Mouse (Mus musculus) MEL (cell line): Measurements from ENCODE around the gene Tssk2. TPM values are rescaled to one million over a fixed set of nuclear protein-coding genes. Genes with fewer than 3 reads are reported as not detected.

Experiments used
- DNase-seq: peaks from one replicate; pipeline ENCODE4 v3.0.0; 2011; ENCODE audit warnings: low read depth, low spot score
- H3K27ac ChIP-seq: 2 replicates; pipeline ENCODE4 v1.5.1; 2012; ENCODE audit warnings: low read depth, mild to moderate bottlenecking, control low read depth, low read length, moderate library complexity; ENCODE audit not compliant: control insufficient read depth
- H3K27me3 ChIP-seq, 2 experiments: fragments of 150-350 bp in 1 of 2; sonication (generic) in 1 of 2; 2 replicates each; pipeline ENCODE4 v1.6.1; 2012; ENCODE audit warnings: low read length in 2 of 2, mild to moderate bottlenecking in 2 of 2, improper control_type of control experiment in 1 of 2, moderate library complexity in 1 of 2; ENCODE audit not compliant: insufficient read depth in 2 of 2, control insufficient read depth in 1 of 2
- H3K36me3 ChIP-seq, 2 experiments: 2 replicates each; pipeline ENCODE4 v1.6.1; 2012 to 2014; ENCODE audit warnings: low read length in 2 of 2, improper control_type of control experiment in 1 of 2, inconsistent platforms in 1 of 2, mild to moderate bottlenecking in 1 of 2; ENCODE audit not compliant: insufficient read depth in 2 of 2, control insufficient read depth in 1 of 2
- H3K4me1 ChIP-seq, 2 experiments: fragments of 150-350 bp in 1 of 2; sonication (generic) in 1 of 2; 2 replicates each; pipeline ENCODE4 v1.6.1; 2012; ENCODE audit warnings: low read length in 2 of 2, improper control_type of control experiment in 1 of 2, mild to moderate bottlenecking in 1 of 2; ENCODE audit not compliant: insufficient read depth in 2 of 2, control insufficient read depth in 1 of 2
- H3K4me3 ChIP-seq, 2 experiments: fragments of 150-350 bp in 1 of 2; sonication (generic) in 1 of 2; 2 replicates each; pipeline ENCODE4 v1.5.1; 2012; ENCODE audit warnings: low read depth in 2 of 2, low read length in 2 of 2, mild to moderate bottlenecking in 2 of 2, moderate library complexity in 2 of 2, control low read depth in 1 of 2, improper control_type of control experiment in 1 of 2; ENCODE audit not compliant: control insufficient read depth in 1 of 2, insufficient read depth in 1 of 2
- H3K79me2 ChIP-seq: 2 replicates; pipeline ENCODE4 v1.6.1; 2012; ENCODE audit warnings: mild to moderate bottlenecking, low read length, moderate library complexity; ENCODE audit not compliant: control insufficient read depth, poor library complexity, insufficient read depth
- H3K9ac ChIP-seq: 2 replicates; pipeline ENCODE4 v1.6.1; 2012; ENCODE audit warnings: low read depth, mild to moderate bottlenecking, control low read depth, low read length, moderate library complexity; ENCODE audit not compliant: control insufficient read depth, poor library complexity, severe bottlenecking
- H3K9me3 ChIP-seq: fragments of 150-350 bp; sonication (generic); replicated peaks from 2 replicates; pipeline ENCODE4 v1.6.1; 2012; ENCODE audit warnings: mild to moderate bottlenecking, low read length, improper control_type of control experiment, moderate library complexity; ENCODE audit not compliant: insufficient read depth
- BHLHE40 ChIP-seq: IDR thresholded peaks from 2 replicates; pipeline ENCODE4 v1.6.1; 2012; ENCODE audit warnings: low read depth, mild to moderate bottlenecking, inconsistent platforms, low read length, improper control_type of control experiment, borderline replicate concordance
- CHD1 ChIP-seq: IDR thresholded peaks from 2 replicates; pipeline ENCODE4 v1.6.1; 2012; ENCODE audit warnings: low read depth, mild to moderate bottlenecking, inconsistent platforms, low read length, improper control_type of control experiment
- CHD2 ChIP-seq: IDR thresholded peaks from 2 replicates; pipeline ENCODE4 v1.6.1; 2011; ENCODE audit warnings: low read length, improper control_type of control experiment
- CTCF ChIP-seq, 3 experiments: IDR thresholded peaks in 2 of 3; conservative IDR thresholded peaks in 1 of 3; 2 replicates each; pipeline ENCODE4 v1.5.1; 2011 to 2012; ENCODE audit warnings: low read length in 3 of 3, low read depth in 2 of 3, mild to moderate bottlenecking in 2 of 3, improper control_type of control experiment in 1 of 3, inconsistent platforms in 1 of 3, mixed read lengths in 1 of 3, moderate library complexity in 1 of 3; ENCODE audit not compliant: control insufficient read depth in 1 of 3, insufficient read depth in 1 of 3, poor library complexity in 1 of 3, severe bottlenecking in 1 of 3
- ELF1 ChIP-seq: IDR thresholded peaks from 2 replicates; pipeline ENCODE4 v1.6.1; 2014; ENCODE audit warnings: low read depth, mild to moderate bottlenecking, inconsistent platforms, low read length, improper control_type of control experiment, moderate library complexity
- EP300 ChIP-seq, 2 experiments: IDR thresholded peaks; 2 replicates each; pipeline ENCODE4 v1.6.1; 2011; ENCODE audit warnings: improper control_type of control experiment in 2 of 2, low read length in 2 of 2, low read depth in 1 of 2, mild to moderate bottlenecking in 1 of 2
- ETS1 ChIP-seq: IDR thresholded peaks from 2 replicates; pipeline ENCODE4 v1.6.1; 2012; ENCODE audit warnings: low read depth, mild to moderate bottlenecking, inconsistent platforms, low read length, improper control_type of control experiment, moderate library complexity
- GABPA ChIP-seq: IDR thresholded peaks from 2 replicates; pipeline ENCODE4 v1.6.1; 2012; ENCODE audit warnings: low read depth, mild to moderate bottlenecking, inconsistent platforms, low read length, improper control_type of control experiment, moderate library complexity
- GATA1 ChIP-seq: IDR thresholded peaks from 2 replicates; pipeline ENCODE4 v1.6.1; 2011; ENCODE audit warnings: low read depth, low read length, improper control_type of control experiment
- HCFC1 ChIP-seq: IDR thresholded peaks from 2 replicates; pipeline ENCODE4 v1.6.1; 2012; ENCODE audit warnings: low read depth, mild to moderate bottlenecking, inconsistent platforms, low read length, improper control_type of control experiment, moderate library complexity
- JUND ChIP-seq: IDR thresholded peaks from 2 replicates; pipeline ENCODE4 v1.6.1; 2011; ENCODE audit warnings: low read depth, mild to moderate bottlenecking, improper control_type of control experiment, low read length
- KAT2A ChIP-seq: conservative IDR thresholded peaks from 2 replicates; pipeline ENCODE4 v1.6.1; 2012; ENCODE audit warnings: low read depth, low read length, improper control_type of control experiment, inconsistent platforms
- MAFK ChIP-seq: IDR thresholded peaks from 2 replicates; pipeline ENCODE4 v1.6.1; 2011; ENCODE audit warnings: low read depth, mild to moderate bottlenecking, low read length, improper control_type of control experiment, borderline replicate concordance
- MAX ChIP-seq: IDR thresholded peaks from 2 replicates; pipeline ENCODE4 v1.6.1; 2011; ENCODE audit warnings: low read length, improper control_type of control experiment
- MAZ ChIP-seq: IDR thresholded peaks from 2 replicates; pipeline ENCODE4 v1.6.1; 2012; ENCODE audit warnings: low read depth, mild to moderate bottlenecking, inconsistent platforms, low read length, improper control_type of control experiment
- MEF2A ChIP-seq: IDR thresholded peaks from 2 replicates; pipeline ENCODE4 v1.6.1; 2014; ENCODE audit warnings: low read depth, mild to moderate bottlenecking, inconsistent platforms, low read length, improper control_type of control experiment; ENCODE audit not compliant: poor library complexity, insufficient replicate concordance, severe bottlenecking; ENCODE audit errors: extremely low read depth
- MXI1 ChIP-seq: IDR thresholded peaks from 2 replicates; pipeline ENCODE4 v1.6.1; 2011; ENCODE audit warnings: mild to moderate bottlenecking, low read depth, low read length, improper control_type of control experiment
- MYB ChIP-seq: IDR thresholded peaks from 2 replicates; pipeline ENCODE4 v1.6.1; 2011; ENCODE audit warnings: mild to moderate bottlenecking, low read depth, low read length, improper control_type of control experiment
- MYC ChIP-seq: IDR thresholded peaks from 2 replicates; pipeline ENCODE4 v1.6.1; 2011; ENCODE audit warnings: low read depth, mild to moderate bottlenecking, low read length, improper control_type of control experiment, moderate library complexity
- NELFE ChIP-seq: IDR thresholded peaks from 2 replicates; pipeline ENCODE4 v1.6.1; 2011; ENCODE audit warnings: low read depth, low read length, improper control_type of control experiment
- NRF1 ChIP-seq: IDR thresholded peaks from 2 replicates; pipeline ENCODE4 v1.6.1; 2014; ENCODE audit warnings: low read depth, mild to moderate bottlenecking, inconsistent platforms, low read length, improper control_type of control experiment, moderate library complexity; ENCODE audit not compliant: poor library complexity, insufficient read depth, severe bottlenecking
- POLR2A ChIP-seq, 2 experiments: IDR thresholded peaks; 2 replicates each; pipeline ENCODE4 v1.6.1; 2011 to 2012; ENCODE audit warnings: low read length in 2 of 2, mild to moderate bottlenecking in 2 of 2, control low read depth in 1 of 2, improper control_type of control experiment in 1 of 2, low read depth in 1 of 2, moderate library complexity in 1 of 2; ENCODE audit not compliant: control insufficient read depth in 1 of 2, insufficient read depth in 1 of 2, poor library complexity in 1 of 2
- POLR2AphosphoS2 ChIP-seq: IDR thresholded peaks from 2 replicates; pipeline ENCODE4 v1.6.1; 2011; ENCODE audit warnings: low read length, improper control_type of control experiment
- POLR2AphosphoS5 ChIP-seq: IDR thresholded peaks from 2 replicates; pipeline ENCODE4 v1.6.1; 2012; ENCODE audit warnings: low read depth, borderline replicate concordance, mild to moderate bottlenecking, inconsistent platforms, low read length, moderate library complexity, mixed read lengths
- RAD21 ChIP-seq: IDR thresholded peaks from 2 replicates; pipeline ENCODE4 v1.6.1; 2011; ENCODE audit warnings: mild to moderate bottlenecking, low read depth, low read length, improper control_type of control experiment
- RCOR1 ChIP-seq: IDR thresholded peaks from 2 replicates; pipeline ENCODE4 v1.6.1; 2012; ENCODE audit warnings: low read depth, mild to moderate bottlenecking, inconsistent platforms, low read length, improper control_type of control experiment
- SIN3A ChIP-seq: IDR thresholded peaks from 2 replicates; pipeline ENCODE4 v1.6.1; 2012; ENCODE audit warnings: low read length, improper control_type of control experiment, inconsistent platforms
- SMC3 ChIP-seq: IDR thresholded peaks from 2 replicates; pipeline ENCODE4 v1.6.1; 2011; ENCODE audit warnings: low read depth, low read length, improper control_type of control experiment
- TAL1 ChIP-seq: IDR thresholded peaks from 2 replicates; pipeline ENCODE4 v1.6.1; 2012; ENCODE audit warnings: mild to moderate bottlenecking, inconsistent platforms, low read length, moderate library complexity, mixed read lengths
- TBP ChIP-seq: IDR thresholded peaks from 2 replicates; pipeline ENCODE4 v1.8.0; 2011; ENCODE audit warnings: low read depth, low read length, improper control_type of control experiment
- UBTF ChIP-seq: IDR thresholded peaks from 2 replicates; pipeline ENCODE4 v1.6.1; 2012; ENCODE audit warnings: low read depth, mild to moderate bottlenecking, inconsistent platforms, low read length, improper control_type of control experiment, moderate library complexity, borderline replicate concordance; ENCODE audit not compliant: insufficient read depth
- USF1 ChIP-seq: IDR thresholded peaks from 2 replicates; pipeline ENCODE4 v1.6.1; 2014; ENCODE audit warnings: low read depth, mild to moderate bottlenecking, inconsistent platforms, low read length, improper control_type of control experiment, moderate library complexity
- USF2 ChIP-seq, 2 experiments: IDR thresholded peaks; 2 replicates each; pipeline ENCODE4 v1.6.1; 2011 to 2012; ENCODE audit warnings: improper control_type of control experiment in 2 of 2, low read length in 2 of 2, borderline replicate concordance in 1 of 2, inconsistent platforms in 1 of 2, low read depth in 1 of 2, mild to moderate bottlenecking in 1 of 2; ENCODE audit not compliant: insufficient read depth in 1 of 2
- ZC3H11A ChIP-seq: IDR thresholded peaks from 2 replicates; pipeline ENCODE4 v1.6.1; 2012; ENCODE audit warnings: low read depth, mild to moderate bottlenecking, inconsistent platforms, low read length, improper control_type of control experiment
- ZKSCAN1 ChIP-seq: IDR thresholded peaks from 2 replicates; pipeline ENCODE4 v1.6.1; 2012; ENCODE audit warnings: low read depth, mild to moderate bottlenecking, inconsistent platforms, low read length, improper control_type of control experiment, moderate library complexity
- ZMIZ1 ChIP-seq: IDR thresholded peaks from 2 replicates; pipeline ENCODE4 v1.6.1; 2012; ENCODE audit warnings: low read depth, mild to moderate bottlenecking, inconsistent platforms, low read length, improper control_type of control experiment, moderate library complexity
- ZNF384 ChIP-seq: IDR thresholded peaks from 2 replicates; pipeline ENCODE4 v1.6.1; 2012; ENCODE audit warnings: low read depth, mild to moderate bottlenecking, inconsistent platforms, low read length, improper control_type of control experiment
- polyA plus RNA-seq, 2 experiments: library from polyadenylated mRNA; stranded (reverse) in 1 of 2; unstranded in 1 of 2; fragments of >175 nt in 1 of 2; fragments of >200 nt in 1 of 2; gene quantifications; 2 replicates each; pipeline versions ENCODE4 v1.2.1 to v1.2.4; 2012; ENCODE audit warnings: low replicate concordance in 2 of 2, low read depth in 1 of 2; ENCODE audit not compliant: insufficient read length in 2 of 2, insufficient read depth in 1 of 2, missing spikeins in 1 of 2
- total RNA-seq: library from RNA; depleted of rRNA; stranded (reverse); fragments of 300-350 nt; gene quantifications from 2 replicates; pipeline ENCODE4 v1.2.3, GENCODE M21; 2012

Tssk2 gene
- total and polyA plus RNA-seq, 3 experiments: 0.24 TPM; not detected in 2

GRCm38 (mm10) chr16:17939255-17939751, 40.9 kb downstream of the Tssk2 start:
- H3K4me1 ChIP-seq: peaks cover 16 to 23% of the 10 kb centered on the region in 2 experiments
- no peaks in the 10 kb centered on the region for H3K79me2 ChIP-seq
- peak overlapping the region; percentile 87 for H3K27ac ChIP-seq
- peaks cover 0 to 16% of the 10 kb centered on the region in 2 experiments; a peak in 2 of 4 replicates for H3K36me3 ChIP-seq
- H3K4me3 ChIP-seq: peak overlapping the region; percentile 37 to 43
- peak; percentile 93 for DNase-seq
- H3K27me3 ChIP-seq: no peaks in the 10 kb centered on the region
- no peaks in the 10 kb centered on the region for H3K9me3 ChIP-seq
- H3K9ac ChIP-seq: peak overlapping the region; percentile 61
- TF ChIP-seq ZNF384 (peak; percentile 26; the same call in 1 of the 2 replicates), USF2 (IDR thresholded peaks at IDR 0.05; ENCODE audit: borderline replicate concordance in 1 of 2, insufficient read depth in 1 of 2, low read depth in 1 of 2, low read length in 2 of 2) (no peak), ETS1 (peak; percentile 66; the same call in 1 of the 2 replicates), TAL1 (no peak), HCFC1 (peak; percentile 42; the same call in 1 of the 2 replicates), RAD21 (no peak), POLR2A (IDR thresholded peaks at IDR 0.05; ENCODE audit: control insufficient read depth in 1 of 2, insufficient read depth in 1 of 2, low read depth in 1 of 2, low read length in 2 of 2, poor library complexity in 1 of 2) (peak; percentile 39 to 84; a peak in 2 of 4 replicates), JUND (no peak), CHD2 (no peak), MAZ (peak; percentile 78; the same call in 1 of the 2 replicates), POLR2AphosphoS2 (peak; percentile 76; the same call in 1 of the 2 replicates), EP300 (IDR thresholded peaks at IDR 0.05; ENCODE audit: low read depth in 1 of 2, low read length in 2 of 2) (peak; percentile 51 to 58; a peak in 3 of 4 replicates), MAX (peak; percentile 65; the same call in 1 of the 2 replicates), RCOR1 (no peak), GABPA (no peak), MYC (peak; percentile 71), SIN3A (peak; percentile 56), TBP (peak; percentile 91), ELF1 (0 out of 2 replicates have a peak, but pooled peaks have one; percentile 25), UBTF (no peak), MXI1 (peak; percentile 36), MYB (no peak), MAFK (no peak), USF1 (no peak; the same call in 1 of the 2 replicates), ZKSCAN1 (no peak), SMC3 (no peak), ZMIZ1 (peak; percentile 85), CTCF (IDR thresholded peaks at IDR 0.05 in 2 of 3, conservative IDR thresholded peaks at IDR 0.05 in 1 of 3; ENCODE audit: control insufficient read depth in 1 of 3, insufficient read depth in 1 of 3, low read depth in 2 of 3, low read length in 3 of 3, poor library complexity in 1 of 3, severe bottlenecking in 1 of 3) (no peak), GATA1 (peak; percentile 51), NRF1 (no peak), POLR2AphosphoS5 (no peak), CHD1 (peak; percentile 85; the same call in 1 of the 2 replicates), BHLHE40 (no peak), NELFE (peak; percentile 62; the same call in 1 of the 2 replicates), KAT2A (no peak), MEF2A (no peak), ZC3H11A (no peak)
